Mouse (Mus musculus): ENCODE measurements around the gene Grem1.
A peak's percentile ranks its signal among the peaks of the same experiment; 100 is the strongest.

The Grem1 gene

GRCm38 (mm10) chr2:113758311-113759161, at the start of gene Grem1:
Gene Grem1, minus strand, starts transcription at chr2:113758646.
- ATAC-seq (ENCODE audit: insufficient number of reproducible peaks, low FRiP score, low TSS enrichment): 0 out of 2 replicates have a peak, but pooled peaks have one; percentile 31

GRCm38 (mm10) chr2:113807640-113808039, 49.2 kb upstream of the Grem1 start:
- ATAC-seq (ENCODE audit: insufficient number of reproducible peaks, low FRiP score, low TSS enrichment): 0 out of 2 replicates have a peak, but pooled peaks have one; percentile 47

GRCm38 (mm10) chr2:113806851-113807577, 48.6 kb upstream of the Grem1 start:
- ATAC-seq (ENCODE audit: insufficient number of reproducible peaks, low FRiP score, low TSS enrichment): peak; percentile 55

- no peak for ATAC-seq (ENCODE audit: insufficient number of reproducible peaks, low FRiP score, low TSS enrichment)
Observed at GRCm38 (mm10) chr2:113805765-113806164, 47.3 kb upstream of the Grem1 start.

- peak; percentile 87 for ATAC-seq (ENCODE audit: insufficient number of reproducible peaks, low FRiP score, low TSS enrichment)
Observed at GRCm38 (mm10) chr2:113803753-113804152, 45.3 kb upstream of the Grem1 start.

GRCm38 (mm10) chr2:113800846-113801245, 42.4 kb upstream of the Grem1 start:
- no peak for ATAC-seq (ENCODE audit: insufficient number of reproducible peaks, low FRiP score, low TSS enrichment)

GRCm38 (mm10) chr2:113798605-113799004, 40.2 kb upstream of the Grem1 start:
- ATAC-seq (ENCODE audit: insufficient number of reproducible peaks, low FRiP score, low TSS enrichment): 0 out of 2 replicates have a peak, but pooled peaks have one; percentile 23

- no peak for ATAC-seq (ENCODE audit: insufficient number of reproducible peaks, low FRiP score, low TSS enrichment)
Observed at GRCm38 (mm10) chr2:113795186-113795585, 36.7 kb upstream of the Grem1 start.

GRCm38 (mm10) chr2:113793521-113793920, 35.1 kb upstream of the Grem1 start:
- no peak for ATAC-seq (ENCODE audit: insufficient number of reproducible peaks, low FRiP score, low TSS enrichment)

- no peak for ATAC-seq (ENCODE audit: insufficient number of reproducible peaks, low FRiP score, low TSS enrichment)
Observed at GRCm38 (mm10) chr2:113788821-113789387, 30.5 kb upstream of the Grem1 start.

GRCm38 (mm10) chr2:113787882-113788281, 29.4 kb upstream of the Grem1 start:
- no peak for ATAC-seq (ENCODE audit: insufficient number of reproducible peaks, low FRiP score, low TSS enrichment)

GRCm38 (mm10) chr2:113784851-113785250, 26.4 kb upstream of the Grem1 start:
- no peak for ATAC-seq (ENCODE audit: insufficient number of reproducible peaks, low FRiP score, low TSS enrichment)

- ATAC-seq (ENCODE audit: insufficient number of reproducible peaks, low FRiP score, low TSS enrichment): no peak
Observed at GRCm38 (mm10) chr2:113781521-113781920, 23.1 kb upstream of the Grem1 start.

- ATAC-seq (ENCODE audit: insufficient number of reproducible peaks, low FRiP score, low TSS enrichment): no peak
Observed at GRCm38 (mm10) chr2:113781107-113781506, 22.7 kb upstream of the Grem1 start.

- ATAC-seq (ENCODE audit: insufficient number of reproducible peaks, low FRiP score, low TSS enrichment): no peak
Observed at GRCm38 (mm10) chr2:113779336-113779735, 20.9 kb upstream of the Grem1 start.

GRCm38 (mm10) chr2:113778036-113778435, 19.6 kb upstream of the Grem1 start:
- no peak for ATAC-seq (ENCODE audit: insufficient number of reproducible peaks, low FRiP score, low TSS enrichment)

GRCm38 (mm10) chr2:113776297-113776696, 17.9 kb upstream of the Grem1 start:
- no peak for ATAC-seq (ENCODE audit: insufficient number of reproducible peaks, low FRiP score, low TSS enrichment)

GRCm38 (mm10) chr2:113774150-113774805, 15.8 kb upstream of the Grem1 start:
- no peak for ATAC-seq (ENCODE audit: insufficient number of reproducible peaks, low FRiP score, low TSS enrichment)

GRCm38 (mm10) chr2:113768541-113769303, 10.3 kb upstream of the Grem1 start:
- no peak for ATAC-seq (ENCODE audit: insufficient number of reproducible peaks, low FRiP score, low TSS enrichment)

GRCm38 (mm10) chr2:113765885-113766284, 7.4 kb upstream of the Grem1 start:
- no peak for ATAC-seq (ENCODE audit: insufficient number of reproducible peaks, low FRiP score, low TSS enrichment)
